Mouse (Mus musculus) MN1 (cell line): ENCODE results near the gene Hfe.

ENCODE experiments used
- DNase-seq: peaks from one replicate; pipeline ENCODE4 v3.0.0-alpha.2; 2016; ENCODE audit warnings: low spot score

Gene Hfe

DNA sequence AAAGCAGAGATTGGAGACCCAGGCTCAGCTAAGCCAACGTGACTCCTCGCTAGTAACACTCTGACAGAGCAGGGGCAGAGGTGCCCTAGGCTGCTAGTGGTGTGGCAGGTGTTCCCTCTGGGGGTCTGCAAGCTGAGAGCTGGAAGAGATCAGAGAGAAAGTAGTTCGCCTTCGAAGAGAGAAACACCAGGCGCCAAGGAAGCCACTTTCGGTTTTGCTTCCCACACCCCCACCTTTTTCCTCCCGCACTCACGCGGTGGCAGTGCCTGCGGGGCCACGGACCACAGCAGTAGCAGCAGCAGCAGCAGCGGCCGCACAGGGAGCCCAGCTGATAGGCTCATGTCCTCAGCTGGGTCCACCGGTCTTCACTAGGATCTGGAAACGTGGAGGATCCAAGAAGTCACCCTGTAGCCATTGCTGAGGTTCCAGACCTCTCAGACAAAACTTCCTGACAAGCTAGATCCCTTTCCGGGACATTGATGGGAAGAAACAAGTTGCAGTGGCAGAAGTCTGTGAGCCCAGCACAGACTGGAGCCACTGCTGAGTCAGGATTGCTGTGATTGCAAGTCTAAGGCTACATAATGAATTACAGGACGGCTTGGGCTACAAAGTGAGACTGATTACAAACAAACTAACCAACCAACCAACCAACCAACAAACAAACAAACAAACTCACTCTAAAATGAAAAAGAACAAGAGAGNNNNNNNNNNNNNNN, at the start of gene Hfe:
Gene Hfe (minus strand): TSS at position 481 of the 716 bp plus-strand sequence.
- DNase-seq, result peak; percentile 76

- no peak for DNase-seq
Observed at GRCm38 (mm10) chr13:23759916-23760239, 49.2 kb upstream of the Hfe start.

- DNase-seq, result no peak
Observed at GRCm38 (mm10) chr13:23759251-23759771, 48.7 kb upstream of the Hfe start.

DNA sequence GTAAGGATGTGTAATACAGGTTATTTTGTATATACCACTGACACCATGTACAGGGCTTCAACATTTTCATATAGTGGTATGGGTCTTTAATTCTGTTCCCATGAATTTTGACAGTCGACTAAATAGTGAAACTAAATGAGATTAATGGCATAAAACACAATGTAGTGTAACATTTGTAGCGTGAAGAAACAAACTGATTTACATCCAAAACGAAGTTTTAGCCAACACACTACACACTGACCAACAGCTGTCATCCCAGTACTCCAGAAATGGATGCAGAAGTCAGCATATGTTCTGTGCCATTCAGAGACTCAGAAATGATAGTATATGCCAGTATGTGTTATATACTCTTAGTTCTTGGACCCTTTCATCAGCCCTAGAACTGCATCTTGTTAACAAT, 47.3 kb upstream of the Hfe start:
- no peak for DNase-seq

- no peak for DNase-seq
Observed at GRCm38 (mm10) chr13:23757211-23757773, 46.6 kb upstream of the Hfe start.

GRCm38 (mm10) chr13:23756790-23757189, 46.1 kb upstream of the Hfe start, which contains the start of gene Hist1h4b:
TSS of gene Hist1h4b (plus strand) at chr13:23757013.
- DNase-seq, result peak; percentile 90

DNA sequence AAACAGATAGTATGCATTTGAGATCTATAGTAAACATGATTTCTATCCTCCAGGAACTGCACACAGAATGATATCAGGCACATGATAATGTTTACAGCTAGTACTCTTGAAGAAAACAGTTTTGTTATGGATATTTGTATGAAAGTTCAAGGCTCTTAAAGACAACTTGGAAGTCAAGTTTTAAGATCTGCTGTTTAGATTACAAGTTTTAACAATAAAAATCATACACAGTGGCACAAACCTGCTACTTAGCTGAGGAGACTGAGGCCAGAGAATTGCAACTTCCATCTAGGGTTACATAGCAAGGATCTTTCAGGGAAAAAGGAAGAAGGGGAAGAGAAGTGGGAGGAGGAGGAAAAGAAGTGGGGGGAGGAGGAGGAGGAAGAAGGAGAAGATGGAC, 44.3 kb upstream of the Hfe start:
- DNase-seq, result no peak

GRCm38 (mm10) chr13:23753314-23754078, 42.8 kb upstream of the Hfe start:
- DNase-seq, result no peak

GRCm38 (mm10) chr13:23752742-23753172, 42.1 kb upstream of the Hfe start:
- DNase-seq, result no peak

DNA sequence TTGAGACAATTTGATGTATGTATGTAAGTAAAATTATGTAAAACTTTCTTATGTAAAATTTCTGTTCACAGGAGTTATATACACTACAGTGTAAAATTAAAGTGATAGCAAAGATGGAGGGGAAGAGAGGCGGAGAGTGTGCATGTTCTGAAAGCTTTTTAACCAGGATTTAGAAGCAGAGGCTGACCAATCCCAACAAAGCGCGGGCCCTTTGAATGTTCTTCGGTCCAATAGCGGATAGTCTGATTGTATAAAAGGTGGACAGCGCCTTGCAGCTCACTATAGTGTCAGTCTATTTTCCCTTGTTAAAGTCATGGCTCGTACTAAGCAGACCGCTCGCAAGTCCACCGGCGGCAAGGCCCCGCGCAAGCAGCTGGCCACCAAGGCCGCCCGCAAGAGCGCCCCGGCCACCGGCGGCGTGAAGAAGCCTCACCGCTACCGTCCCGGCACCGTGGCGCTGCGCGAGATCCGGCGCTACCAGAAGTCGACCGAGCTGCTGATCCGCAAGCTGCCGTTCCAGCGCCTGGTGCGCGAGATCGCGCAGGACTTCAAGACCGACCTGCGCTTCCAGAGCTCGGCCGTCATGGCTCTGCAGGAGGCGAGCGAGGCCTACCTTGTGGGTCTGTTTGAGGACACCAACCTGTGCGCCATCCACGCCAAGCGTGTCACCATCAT, 41.5 kb upstream of the Hfe start, which contains the start of gene Hist1h3b:
Gene Hist1h3b (plus strand): TSS at position 201 of the 675 bp plus-strand sequence.
- DNase-seq, result peak; percentile 94

GRCm38 (mm10) chr13:23751478-23751956, 40.9 kb upstream of the Hfe start:
- DNase-seq, result no peak

- peak; percentile 74 for DNase-seq
Observed at GRCm38 (mm10) chr13:23750839-23751477, 40.3 kb upstream of the Hfe start, which contains the start of gene Hist1h2ab. TSS of gene Hist1h2ab (plus strand) at chr13:23751126.

DNA sequence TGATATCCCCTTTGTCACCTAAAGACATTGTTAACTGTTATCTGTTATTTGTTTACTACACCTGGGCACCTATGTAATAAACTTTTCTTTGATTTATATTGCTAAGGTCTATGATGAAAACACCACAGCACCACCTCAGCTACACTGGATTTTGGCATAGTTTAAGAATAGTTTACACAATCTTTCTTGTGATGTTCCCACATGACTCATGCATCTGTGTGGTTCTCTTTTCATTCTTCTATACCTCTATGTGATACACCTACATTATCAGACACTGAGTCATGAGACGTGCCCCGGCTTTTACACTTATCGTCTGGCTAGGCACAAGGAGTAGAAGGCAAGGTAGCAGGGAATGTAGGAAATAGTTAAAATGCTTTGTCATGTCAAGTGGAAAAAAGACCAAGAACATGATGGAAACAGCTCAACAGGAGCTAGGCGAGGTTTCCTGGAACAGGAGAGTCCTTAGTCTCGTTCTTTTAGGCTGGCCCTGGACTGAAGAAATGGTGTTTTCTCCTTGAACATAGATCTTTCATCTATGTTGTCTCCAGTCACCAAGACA, 39.0 kb upstream of the Hfe start:
- DNase-seq, result no peak

DNA sequence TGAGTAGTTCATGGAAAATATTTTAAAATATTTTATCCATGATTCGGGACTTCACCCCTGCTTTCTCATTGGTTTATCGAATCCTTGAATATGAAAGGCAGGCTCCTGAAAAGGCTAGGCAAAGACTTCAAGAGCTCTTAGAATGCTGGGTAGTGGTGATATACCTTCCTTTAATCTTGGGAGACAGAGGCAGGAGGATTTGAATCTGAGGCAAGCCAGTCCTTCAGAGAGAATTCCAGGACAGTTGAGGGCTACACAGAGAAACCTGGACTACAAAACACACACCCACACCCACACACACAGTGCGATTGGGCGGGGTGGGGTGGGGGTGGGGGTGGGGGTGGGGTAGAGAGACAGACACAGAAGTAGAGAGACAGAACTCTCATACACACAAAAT, 37.2 kb upstream of the Hfe start:
- DNase-seq, result no peak

DNA sequence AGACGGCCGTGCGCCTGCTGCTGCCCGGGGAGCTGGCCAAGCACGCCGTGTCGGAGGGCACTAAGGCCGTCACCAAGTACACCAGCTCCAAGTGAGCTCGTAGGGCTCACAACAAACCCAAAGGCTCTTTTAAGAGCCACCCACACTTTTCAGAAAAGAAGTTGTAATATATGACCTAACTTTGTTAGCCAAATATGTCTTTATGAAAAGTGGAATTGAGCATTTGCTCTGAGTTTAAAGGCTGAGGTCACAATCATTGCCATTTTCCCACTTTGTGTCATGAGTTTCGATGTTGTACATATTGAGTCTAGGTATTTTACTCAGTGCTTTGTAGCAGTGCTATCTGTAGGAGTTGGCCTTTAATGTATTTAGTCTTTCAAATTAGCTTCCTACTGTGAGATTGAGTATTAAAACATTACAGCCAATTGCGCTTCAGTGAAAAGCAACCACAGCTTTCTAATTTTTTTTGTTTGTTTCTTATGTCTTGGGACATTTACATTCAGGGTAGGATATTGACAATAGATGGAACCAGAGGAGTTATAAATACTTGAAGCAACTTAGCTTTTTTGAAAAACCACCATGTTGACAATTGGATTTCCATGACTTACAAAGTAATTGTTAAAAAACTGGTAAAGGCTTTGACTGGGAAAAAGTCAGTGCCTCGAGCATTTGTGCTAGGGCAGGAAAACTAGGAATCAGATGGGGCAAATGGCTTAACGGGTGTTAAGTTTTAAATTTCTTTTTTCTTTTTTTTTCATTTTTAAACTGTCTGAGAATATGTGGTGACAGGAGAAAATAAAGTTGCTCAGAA, 36.6 kb upstream of the Hfe start:
- no peak for DNase-seq

GRCm38 (mm10) chr13:23746201-23747080, 35.8 kb upstream of the Hfe start, which contains the start of gene Hist1h2bb:
TSS of gene Hist1h2bb (plus strand) at chr13:23746734.
- DNase-seq, result peak; percentile 93

GRCm38 (mm10) chr13:23745381-23746161, 34.9 kb upstream of the Hfe start, which contains the start of gene Hist1h3c:
TSS of gene Hist1h3c (minus strand) at chr13:23745602.
- peak; percentile 89 for DNase-seq
